Mouse (Mus musculus) embryo, embryonic 10.5 days (tissue): ENCODE data around the gene Orm1.
A peak's percentile ranks its signal among the peaks of the same experiment; 100 is the strongest.

Source experiments
- DNase-seq: peaks from one replicate; pipeline ENCODE4 v3.0.0-alpha.2; 2015; ENCODE audit warnings: low spot score

Orm1 gene

DNA sequence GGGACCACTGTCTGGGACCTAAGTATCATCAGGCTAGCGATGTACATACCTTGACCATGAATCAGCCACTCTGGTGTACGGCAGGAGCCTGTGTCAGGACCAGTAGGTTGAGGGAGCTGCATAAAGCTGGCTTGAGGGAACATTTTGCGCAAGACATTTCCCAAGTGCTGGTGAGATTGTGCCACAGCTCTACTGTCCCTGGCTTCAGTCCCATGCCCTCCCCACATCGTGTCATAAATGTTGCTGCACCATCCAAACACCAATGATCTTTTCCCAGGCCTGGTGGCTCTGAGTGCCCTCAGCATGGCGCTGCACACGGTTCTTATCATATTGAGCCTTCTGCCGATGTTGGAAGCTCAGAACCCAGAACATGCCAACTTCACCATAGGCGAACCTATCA is at the start of gene Orm1:
Gene Orm1, plus strand, starts transcription at position 266 of the 400 bp plus-strand sequence.
- DNase-seq = no peak

DNA sequence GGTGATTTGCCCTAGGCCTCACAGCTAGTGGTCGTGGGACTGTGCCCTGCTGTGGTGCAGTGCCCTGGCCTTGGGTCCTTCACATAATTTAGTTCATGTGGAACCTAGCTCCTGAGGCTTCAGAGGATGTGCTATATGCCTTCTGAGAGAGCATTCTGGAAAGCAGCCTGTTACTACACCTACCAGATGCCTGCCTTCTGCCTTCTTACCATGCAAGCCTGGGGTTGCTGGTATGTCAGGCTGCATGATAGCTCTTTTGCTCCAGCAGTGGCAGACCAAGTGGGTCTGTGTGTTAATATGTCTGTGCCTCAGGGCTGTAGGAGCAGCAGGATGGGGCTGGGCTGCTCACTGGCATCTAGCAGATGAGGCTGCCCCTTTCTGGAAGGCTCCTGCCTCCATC is 48.7 kb upstream of the Orm1 start:
- no peak for DNase-seq

DNA sequence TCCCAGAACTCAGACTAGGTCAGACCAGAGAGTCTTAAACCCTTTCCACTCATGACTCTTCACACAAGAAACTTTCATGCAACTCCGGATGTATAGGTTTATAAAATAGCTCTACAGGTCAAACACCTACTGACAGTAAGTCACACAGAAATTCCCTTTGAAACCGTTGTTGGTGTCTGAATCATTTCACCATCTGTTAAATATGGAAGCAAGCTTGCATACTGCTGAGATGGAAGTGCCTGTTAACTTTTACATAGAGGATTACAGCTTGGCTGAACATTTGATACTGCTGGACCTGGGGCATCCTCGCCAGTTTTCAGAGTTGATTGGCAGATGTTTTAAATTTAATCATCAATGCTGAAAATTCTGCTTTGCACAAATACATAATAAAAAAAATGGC is 48.1 kb upstream of the Orm1 start:
- no peak for DNase-seq

DNA sequence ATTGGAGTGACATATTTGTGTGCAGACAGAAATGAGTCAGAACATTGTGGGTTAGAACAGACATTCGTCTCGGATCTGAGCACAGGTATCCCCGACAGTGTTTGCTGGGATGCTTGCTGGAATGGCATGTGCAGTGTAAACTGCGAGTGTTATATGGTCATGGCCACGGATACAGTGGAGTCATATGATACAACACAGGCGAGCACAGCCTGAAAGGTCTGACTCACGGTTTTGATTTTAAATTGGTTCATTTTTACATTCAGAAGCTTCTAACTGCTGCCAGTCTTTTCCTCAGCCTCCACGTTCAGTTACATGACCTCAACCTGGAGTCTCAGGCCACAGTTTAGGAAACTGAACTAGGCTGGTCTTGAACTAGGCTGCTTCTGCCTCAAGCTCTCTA is 47.5 kb upstream of the Orm1 start:
- no peak for DNase-seq

DNA sequence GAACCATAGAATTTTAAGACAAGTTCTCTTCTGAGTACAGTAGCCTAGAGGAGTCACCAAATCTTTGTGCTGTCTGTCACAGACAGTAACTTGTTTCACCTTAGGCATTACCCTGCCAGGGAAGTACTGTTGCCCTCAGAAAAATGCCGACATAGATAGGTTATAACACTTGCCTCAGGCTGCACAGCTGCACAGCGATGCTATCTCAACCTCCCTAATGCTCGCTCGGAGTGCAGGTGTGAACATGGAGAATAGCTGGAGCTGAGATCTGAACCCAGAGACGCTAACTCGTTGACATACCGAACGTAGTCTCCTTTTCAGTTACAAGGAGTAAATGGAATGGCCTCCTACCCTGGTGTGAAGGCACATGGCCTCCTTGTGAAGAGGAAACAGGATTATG is 46.2 kb upstream of the Orm1 start:
- DNase-seq = no peak

DNA sequence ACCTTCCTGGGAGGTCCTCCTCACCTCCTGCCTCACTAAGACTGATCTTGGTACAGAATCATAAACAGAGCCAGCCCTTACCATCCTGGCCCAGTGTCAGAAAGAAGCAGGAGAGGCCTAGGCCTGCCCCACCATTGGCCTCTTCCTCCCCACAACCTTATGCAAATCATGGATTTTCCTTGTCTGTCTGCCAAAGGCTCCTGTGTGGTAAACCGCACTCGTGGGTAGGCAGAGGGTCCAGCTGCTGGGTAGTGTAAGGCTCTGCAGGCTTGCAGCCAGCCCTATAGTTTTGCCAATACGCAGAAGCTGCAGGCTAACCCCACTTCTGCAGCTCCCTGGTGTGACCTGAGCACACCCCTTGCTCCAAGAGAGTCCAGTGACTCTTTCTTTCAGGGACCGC is 41.7 kb upstream of the Orm1 start:
- no peak for DNase-seq

DNA sequence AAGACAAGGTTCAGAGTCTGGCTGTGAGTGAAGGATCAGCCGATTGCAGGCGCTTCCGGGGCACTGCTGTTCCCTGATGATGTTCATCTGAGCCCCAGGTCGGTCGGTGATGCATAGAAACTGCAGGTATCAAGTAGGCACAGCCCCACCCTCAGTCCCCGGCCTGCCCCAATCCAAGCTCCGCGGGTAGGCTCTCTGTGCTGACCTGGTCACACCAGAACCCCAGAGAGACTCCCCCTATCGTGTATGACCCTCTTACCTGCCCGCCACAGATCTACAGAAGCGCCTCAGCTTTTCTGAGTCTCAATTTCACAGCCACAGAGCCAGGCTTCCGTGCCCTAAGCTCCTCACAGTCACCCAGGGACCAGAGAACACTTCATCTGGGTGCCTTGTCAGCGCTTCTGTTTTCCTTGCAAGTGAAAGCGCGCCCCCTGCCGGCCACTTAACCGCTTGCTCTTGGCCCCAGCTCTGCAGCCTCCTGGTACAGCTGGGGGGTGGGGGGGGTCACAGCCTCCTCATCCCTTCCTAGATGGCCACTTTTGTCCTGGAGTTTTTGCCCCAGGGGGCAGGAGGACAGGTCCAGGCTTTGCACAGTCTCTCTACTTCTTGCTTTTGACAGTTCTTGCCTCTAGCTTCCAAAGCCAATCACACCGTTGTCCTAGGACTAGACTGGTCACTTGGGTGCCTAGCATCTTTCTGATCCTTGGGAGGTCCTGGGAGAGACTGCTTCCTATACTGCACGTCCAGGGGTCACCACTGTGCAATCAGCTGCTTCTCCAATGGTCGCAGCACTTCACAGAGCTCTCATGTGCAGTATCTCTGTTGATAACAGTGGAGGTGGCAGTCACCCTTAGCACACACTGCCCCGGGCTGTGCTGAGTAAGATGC is 36.9 kb upstream of the Orm1 start:
- peak; percentile 90 for DNase-seq

DNA sequence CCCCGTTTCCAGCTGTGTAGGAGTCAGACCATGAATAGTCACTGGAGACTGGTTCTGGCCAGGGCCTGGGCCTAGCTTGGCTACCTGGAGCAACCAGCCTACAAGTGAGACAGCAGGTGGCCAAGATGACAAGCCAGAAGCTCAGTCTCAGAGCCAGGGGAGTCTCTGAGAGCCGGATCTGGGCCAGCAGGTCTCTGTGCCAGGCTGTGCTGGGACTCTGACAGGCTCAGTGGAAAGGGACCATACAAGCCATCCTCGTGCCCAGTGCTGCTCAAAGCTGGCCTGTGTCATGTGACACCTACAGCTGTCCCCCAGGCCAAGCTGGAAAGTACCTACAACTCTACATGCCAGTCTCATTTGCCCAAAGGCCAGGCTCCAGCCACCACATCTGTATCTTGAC is 36.0 kb upstream of the Orm1 start:
- DNase-seq = no peak

DNA sequence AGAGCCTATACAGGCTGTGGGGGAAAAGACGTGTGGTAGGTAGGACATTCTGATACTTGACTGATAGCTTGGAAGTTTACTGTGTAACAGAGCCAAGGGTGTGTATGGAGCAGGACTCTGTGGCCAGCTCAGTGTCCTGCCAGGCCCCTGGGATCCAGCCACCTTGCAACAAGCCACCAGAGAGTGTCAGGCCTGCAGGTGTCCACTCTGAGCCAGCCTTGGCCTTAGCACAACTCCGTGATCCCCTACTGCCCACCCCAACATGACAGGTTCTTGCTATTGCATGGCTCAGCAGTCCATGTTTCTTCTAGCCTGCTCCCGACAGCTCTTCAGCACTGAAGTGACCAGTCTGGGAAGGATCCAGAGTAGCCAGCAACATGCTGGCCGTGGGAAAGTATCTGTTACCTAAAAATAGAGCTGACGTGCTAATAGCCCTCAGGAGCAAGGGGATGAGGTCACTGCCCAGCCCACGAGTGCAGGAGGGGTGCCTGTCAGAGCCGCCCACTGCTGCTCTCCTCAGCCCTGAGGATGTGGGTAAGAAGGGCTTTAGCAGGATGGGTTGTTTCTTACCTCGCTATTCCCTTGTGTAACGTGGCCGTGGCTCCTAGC is 34.0 kb upstream of the Orm1 start:
- DNase-seq = no peak

DNA sequence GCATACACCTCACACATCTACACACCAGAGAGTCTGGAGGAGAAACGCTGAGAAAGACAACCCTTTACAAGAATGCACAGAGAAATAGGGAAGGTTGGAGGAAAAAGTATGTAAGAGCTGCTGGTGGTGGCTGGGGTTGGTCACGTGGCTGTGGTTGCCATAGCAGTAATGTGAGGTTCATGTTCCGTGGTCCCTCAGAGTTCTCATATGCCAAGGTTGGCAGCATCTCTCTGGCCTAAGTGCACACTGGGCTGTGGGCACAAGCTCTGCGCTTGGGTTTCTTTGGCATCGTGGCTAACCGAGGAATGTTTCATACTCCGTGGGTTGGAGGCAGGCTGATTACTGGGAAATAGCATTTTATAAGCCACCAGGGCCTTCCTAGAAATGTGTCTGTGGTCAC is 32.9 kb upstream of the Orm1 start:
- DNase-seq = no peak

DNA sequence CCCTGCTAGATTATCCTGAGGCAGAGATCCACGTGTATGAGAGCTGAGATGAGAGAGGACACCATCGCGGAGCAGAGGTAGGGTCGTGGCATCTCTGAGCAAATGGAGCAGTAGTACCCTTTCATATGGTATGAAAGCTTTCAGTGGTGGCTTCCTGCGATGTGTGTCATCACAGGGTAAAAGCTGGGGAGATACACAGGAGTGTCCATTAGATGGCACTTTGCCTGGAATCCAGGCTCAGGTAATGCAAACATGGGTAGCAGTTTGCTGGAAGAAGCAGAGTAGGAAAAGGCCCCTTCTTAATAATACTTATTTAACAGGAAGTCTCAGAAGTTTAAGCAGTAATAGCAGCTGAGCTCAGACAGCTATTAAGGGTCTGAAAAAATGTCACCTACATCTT is 30.3 kb upstream of the Orm1 start:
- no peak for DNase-seq

DNA sequence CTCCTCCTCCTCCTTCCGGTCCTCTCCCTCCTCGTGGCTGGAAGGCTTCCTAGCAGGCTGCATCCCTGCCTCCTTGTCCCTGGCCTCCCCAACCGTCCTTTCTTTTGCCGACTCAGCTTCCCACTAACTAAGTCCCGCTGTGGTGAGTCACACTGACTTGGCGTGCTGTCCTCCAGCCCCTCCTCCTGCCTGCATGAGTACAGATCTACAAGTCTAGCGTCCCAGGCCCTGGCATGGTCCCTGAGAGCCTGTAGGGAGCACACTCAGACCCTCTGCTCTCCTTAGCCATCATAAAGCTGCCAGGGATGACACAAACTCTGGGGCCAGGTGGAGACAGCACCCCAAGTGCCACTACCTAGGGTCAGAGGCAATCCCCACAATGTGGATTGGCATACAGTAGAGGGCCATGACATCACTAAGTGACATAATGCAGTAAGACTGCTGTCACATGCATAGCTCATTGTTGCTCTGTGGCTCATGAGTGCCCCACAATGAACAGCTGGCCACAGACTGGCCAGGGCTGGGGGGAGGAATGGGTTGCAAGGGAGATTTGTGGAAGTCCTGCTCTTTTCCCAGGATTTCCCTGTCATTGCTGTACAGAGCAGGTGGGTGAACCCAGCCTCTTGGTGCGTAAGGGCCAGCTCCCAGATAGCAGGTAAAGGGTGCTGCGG is 28.1 kb upstream of the Orm1 start:
- DNase-seq = no peak

DNA sequence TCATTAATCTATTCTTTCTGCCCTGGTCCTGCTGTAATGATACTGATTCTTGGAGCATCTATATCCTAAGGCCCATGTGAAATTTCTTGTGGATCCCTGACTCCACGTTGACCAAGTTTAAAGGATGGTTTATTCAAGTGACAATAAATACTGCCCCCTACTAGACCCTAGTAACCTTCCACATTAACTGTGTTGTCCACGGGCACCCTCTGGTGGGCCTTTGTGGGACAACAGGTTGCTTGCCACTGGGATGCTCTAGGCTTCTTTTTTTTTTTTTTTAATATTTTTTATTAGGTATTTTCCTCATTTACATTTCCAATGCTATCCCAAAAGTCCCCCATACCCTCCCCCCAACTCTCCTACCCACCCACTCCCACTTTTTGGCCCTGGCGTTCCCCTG is 24.8 kb upstream of the Orm1 start:
- peak; percentile 74 for DNase-seq

DNA sequence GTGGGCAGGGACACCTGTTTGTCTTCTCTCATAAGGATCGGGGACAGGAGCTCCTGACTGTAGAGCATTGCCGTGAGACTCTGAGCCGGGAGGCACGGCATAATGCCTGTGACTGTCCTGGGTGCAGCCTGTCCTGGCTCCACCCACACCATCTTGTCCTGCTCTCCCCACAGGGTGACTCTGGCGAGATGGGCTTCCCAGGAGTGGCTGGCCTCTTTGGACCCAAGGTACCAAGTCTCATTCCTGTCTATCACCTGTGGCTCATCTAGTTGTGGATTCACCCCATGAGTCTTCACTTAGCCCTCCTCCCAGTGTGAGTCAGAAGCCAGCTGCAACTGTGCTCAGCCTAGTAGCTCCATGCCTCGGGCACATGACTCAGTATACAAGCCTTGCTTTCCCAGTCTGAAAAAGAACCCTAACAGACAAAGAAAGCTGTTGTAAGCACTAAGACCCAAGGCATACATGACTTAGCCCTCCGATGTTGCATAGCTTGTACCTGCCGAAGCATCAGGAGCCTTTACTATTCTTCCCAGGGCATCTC is 21.0 kb upstream of the Orm1 start:
- DNase-seq = no peak

DNA sequence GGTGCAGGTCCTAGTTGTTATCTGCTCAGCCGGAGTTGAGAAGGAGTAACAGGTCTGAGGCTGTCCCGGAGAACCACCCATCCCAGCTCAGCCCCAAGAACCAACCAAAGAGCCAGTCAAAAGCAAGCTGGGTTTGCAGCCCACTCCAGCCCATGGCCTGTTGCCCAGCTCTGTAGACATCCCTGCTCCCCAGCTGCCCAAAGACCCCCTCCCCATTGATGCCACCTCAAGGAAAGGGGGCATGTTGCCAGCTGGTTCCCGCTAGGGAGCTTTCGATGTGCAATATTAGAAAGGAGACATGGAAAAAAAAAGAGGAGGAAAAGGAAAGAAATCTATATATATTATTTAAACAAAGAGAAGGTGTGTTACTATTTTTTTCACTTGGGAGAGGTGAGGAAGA is 11.0 kb upstream of the Orm1 start:
- DNase-seq = no peak

DNA sequence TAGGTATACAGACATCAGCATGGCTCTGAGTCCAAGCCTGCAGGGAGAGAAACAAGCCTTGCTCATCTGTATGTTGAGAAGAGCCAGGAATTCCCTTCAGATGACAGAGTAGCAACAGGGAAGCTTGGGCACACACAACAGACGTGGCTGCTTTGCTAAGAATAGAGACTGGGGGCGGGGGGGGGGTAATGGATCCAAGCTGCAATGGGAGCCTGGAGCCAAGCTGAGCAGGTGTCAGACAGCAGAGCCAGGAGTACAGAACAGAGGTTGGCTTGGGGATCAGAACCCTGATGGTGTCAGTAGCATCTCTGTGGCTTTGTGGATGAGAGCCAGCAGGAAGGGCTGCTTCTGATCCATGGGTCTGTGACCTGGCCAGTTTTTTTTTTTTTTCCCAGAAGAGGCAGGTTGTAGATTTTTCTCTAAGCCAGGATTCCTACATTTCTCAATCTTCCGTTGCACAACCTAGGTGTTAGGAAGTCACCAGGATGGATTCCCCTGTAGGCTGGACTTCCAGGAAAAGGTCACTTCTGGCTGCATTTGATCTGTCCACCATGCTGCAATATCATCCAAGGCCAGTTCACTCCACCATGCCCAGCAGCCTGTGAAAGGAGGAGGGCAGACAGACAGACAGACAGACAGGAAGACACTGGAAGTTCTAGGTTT is 5.8 kb upstream of the Orm1 start:
- no peak for DNase-seq

DNA sequence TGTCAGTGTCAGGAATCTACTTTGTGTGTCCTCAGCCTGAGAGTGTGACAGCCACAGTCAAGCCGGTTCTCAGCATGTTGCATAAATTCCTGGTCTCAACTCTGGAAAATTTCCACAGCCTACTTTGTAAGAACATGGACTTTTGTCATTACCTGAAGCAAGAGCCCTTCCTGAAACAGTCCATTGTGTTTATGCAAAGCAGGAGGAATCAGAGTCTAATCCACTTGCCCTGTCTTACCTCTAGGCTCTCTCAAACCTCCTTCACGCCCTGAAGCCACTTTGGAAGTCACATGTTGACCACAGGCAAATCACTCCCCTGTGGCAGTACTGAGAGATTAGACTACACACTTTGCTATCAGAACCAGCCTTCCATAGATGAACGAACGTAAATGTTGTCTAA is 1.9 kb upstream of the Orm1 start:
- no peak for DNase-seq

DNA sequence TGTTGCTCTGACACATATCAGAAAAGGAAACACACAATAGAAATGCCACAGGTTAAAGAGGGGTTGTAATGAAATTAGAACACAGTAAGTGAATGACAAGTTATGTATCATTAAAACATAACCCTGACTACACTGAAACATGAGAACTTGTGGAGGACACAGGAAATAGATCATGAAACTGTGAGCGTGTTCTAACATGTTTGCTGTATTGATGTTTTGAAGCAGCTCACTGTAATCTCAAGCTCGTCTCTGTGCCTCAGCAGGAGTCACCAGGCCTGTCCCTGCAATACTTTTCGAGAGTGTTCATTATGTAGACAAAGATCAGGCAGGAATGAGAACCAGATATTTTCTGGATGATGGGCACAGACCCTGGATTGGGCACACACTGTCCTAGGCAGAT is 752 bp upstream of the Orm1 start:
- DNase-seq = no peak

DNA sequence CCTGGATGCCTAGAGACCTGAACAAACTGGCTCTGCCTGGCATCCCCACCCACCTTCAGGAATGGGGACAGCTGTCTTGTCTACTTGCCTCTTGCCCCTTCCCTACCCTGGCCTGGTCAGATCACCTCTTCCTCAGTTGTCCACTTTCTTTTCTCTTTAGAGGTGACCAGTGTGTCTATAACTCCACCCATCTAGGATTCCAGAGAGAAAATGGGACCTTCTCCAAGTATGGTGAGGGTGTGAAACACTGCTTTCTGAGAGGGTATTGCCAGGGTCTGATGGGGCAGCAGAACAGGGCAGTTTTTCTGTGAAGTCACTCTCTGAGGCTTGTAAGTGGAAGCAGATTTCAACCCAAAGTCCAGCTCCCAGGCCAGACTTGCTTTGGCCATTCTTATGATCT is 901 bp downstream of the Orm1 start:
- DNase-seq = no peak

DNA sequence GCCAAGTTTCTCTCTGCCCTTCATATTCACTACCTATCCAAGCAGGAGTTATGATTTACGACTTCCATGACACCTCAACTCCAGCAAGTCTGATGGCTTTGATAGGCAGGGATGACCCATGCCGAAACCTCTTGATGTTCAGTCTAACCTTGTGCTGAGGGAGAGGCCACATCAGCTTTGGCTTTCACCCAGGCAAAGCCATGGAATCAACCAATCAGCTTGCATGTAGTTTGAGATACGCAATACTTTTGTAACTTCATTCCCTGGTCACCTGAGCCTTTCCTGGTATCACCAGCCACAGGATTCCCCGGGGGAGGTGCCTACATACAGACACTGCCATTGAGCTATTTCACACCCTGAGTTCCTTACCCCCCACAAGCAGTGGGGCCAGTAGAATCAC is 2.3 kb downstream of the Orm1 start:
- DNase-seq = no peak

DNA sequence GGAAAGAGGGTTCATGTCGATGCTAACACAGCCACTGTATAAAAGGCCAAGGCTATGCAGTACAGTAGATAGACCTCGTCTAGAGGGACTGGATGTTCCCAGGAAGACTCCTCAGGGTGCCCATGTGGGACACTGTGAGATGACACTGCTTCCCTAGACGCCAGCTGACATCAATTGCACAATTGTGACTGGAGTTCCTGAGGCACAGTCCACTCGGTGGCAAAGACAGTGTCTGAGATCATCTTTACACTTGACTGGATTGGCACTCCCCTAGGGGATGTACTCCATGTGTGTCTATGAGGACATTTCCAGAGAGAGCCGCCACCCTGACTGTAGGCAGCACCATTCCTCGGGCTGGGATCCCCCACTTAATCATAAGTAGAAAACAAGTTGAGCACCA is 4.2 kb downstream of the Orm1 start:
- DNase-seq = no peak

DNA sequence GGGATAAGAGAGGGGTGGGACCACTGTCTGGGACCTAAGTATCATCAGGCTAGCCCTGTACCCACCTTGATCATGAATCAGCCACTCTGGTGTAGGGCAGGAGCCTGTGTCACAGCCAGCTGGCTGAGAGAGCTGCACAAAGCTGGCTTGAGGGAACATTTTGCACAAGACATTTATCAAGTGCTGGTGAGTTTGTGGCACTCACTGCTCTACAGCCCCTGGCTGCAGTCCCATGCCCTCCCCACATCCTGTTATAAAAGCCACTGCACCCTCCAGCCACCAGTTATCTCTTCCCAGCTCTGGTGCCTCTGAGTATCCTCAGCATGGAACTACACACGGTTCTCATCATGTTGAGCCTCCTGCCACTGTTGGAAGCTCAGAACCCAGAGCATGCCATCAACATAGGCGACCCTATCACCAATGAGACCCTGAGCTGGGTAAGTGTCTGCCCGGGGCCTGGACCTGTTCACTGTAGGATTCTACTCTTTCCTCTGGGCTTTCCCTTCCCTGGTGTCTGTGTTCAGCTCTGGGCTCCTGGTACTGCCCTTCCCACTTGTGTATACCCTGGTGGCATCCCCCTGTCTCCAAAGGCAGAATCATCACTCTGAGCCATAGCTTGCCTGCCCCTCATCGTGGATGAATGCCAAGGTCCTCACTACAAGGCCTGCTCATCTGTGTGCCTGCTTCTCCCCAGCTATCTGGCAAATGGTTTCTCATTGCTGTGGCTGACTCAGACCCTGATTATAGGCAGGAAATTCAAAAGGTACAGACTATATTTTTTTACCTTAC is 11.7 kb downstream of the Orm1 start, which contains the start of gene Orm3:
Gene Orm3, plus strand, starts transcription at position 286 of the 789 bp plus-strand sequence.
- DNase-seq = no peak
